Mouse (Mus musculus): Measurements from ENCODE around the gene H2afx. TPM values are rescaled to one million over a fixed set of nuclear protein-coding genes. Genes with fewer than 3 reads are reported as not detected.
"Not testable (repeated sequence)": the region's sequence is repeated elsewhere in the genome, so short reads cannot be mapped to it uniquely, and the experiment has no call there.

The H2afx gene
- polyA plus RNA-seq, 1 experiment: 347 TPM

GRCm38 (mm10) chr9:44332918-44333638, 1.4 kb upstream of the H2afx start:
- H3K36me3 ChIP-seq (ENCODE audit: control insufficient read depth, insufficient read depth): peaks cover 77% of the 10 kb centered on the region
- peaks cover 23% of the 10 kb centered on the region for H3K79me3 ChIP-seq (ENCODE audit: low read depth)
- no peaks in the 10 kb centered on the region for H3K27me3 ChIP-seq (ENCODE audit: control insufficient read depth, insufficient read depth, insufficient read length)
- no peak overlapping the region for H3ac ChIP-seq (ENCODE audit: control insufficient read depth, insufficient read length, low read depth)
- H3K4me3 ChIP-seq (ENCODE audit: insufficient read depth, poor library complexity, severe bottlenecking): no peak overlapping the region
- H3K79me2 ChIP-seq (ENCODE audit: control insufficient read depth, insufficient read depth): peaks cover 41% of the 10 kb centered on the region
- TF ChIP-seq MYOD1 (IDR thresholded peaks at IDR 0.05; ENCODE audit: control insufficient read depth, insufficient read length, low read depth): no peak
- TF ChIP-seq MYOG (IDR thresholded peaks at IDR 0.05; ENCODE audit: control insufficient read depth, extremely low read depth, insufficient read length): no peak
- no peak for TF ChIP-seq USF1 (IDR thresholded peaks at IDR 0.05; ENCODE audit: low read depth)
- no peak for TF ChIP-seq MAX (IDR thresholded peaks at IDR 0.05)
- no peak for TF ChIP-seq FOSL1 (IDR thresholded peaks at IDR 0.05; ENCODE audit: insufficient read depth, low read length, poor library complexity, severe bottlenecking)
- no peak for TF ChIP-seq CTCF (IDR thresholded peaks at IDR 0.05; ENCODE audit: control insufficient read depth, insufficient read depth, insufficient read length)
- no peak for TF ChIP-seq CEBPB (IDR thresholded peaks at IDR 0.05; ENCODE audit: low read depth)

DNA sequence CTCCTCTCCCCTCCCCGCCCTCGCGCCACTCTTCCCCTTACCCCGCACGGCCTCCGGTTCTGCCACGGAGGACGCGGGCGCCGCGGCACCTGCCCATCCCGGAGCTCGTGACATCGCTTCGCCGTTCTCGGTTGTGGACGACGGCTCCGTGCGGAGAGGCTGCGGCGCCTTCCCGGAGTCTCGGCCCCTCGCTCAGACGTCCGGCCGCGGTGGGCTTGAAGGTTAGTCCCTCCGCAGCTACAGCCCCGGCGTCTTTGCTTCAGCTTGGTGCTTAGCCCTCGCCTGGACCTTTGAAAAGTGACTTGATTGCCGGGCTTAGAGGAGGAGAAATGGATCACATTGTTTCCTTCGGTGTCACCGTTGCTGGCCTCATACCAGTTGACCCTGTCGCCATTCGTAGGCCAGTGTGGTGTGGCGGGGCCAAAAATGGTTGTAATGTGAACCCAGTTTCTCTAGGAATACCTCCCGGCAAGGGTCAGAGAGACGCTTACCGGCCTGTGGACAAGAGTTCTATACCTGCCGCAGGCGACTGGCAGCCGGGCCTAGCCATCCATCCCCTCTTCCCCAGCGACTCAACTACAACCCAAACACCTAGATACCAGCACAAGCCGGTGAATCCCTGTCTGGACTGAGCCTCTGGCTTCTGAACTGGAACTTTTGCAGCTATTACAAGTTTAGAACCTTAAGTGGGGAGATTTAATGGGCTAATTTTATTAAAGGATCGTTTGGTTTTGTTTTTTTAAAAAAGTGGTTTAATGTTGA, 1.0 kb downstream of the H2afx start:
- peak overlapping the region; percentile 86 for H3ac ChIP-seq (ENCODE audit: control insufficient read depth, insufficient read length, low read depth)
- TF ChIP-seq MYOD1 (IDR thresholded peaks at IDR 0.05; ENCODE audit: control insufficient read depth, insufficient read length, low read depth) (no peak), CTCF (IDR thresholded peaks at IDR 0.05; ENCODE audit: control insufficient read depth, insufficient read depth, insufficient read length) (no peak), USF1 (IDR thresholded peaks at IDR 0.05; ENCODE audit: low read depth) (no peak), MYOG (IDR thresholded peaks at IDR 0.05; ENCODE audit: control insufficient read depth, extremely low read depth, insufficient read length) (no peak), CEBPB (IDR thresholded peaks at IDR 0.05; ENCODE audit: low read depth) (no peak), MAX (IDR thresholded peaks at IDR 0.05) (no peak), FOSL1 (IDR thresholded peaks at IDR 0.05; ENCODE audit: insufficient read depth, low read length, poor library complexity, severe bottlenecking) (no peak)
- peaks cover 68% of the 10 kb centered on the region for H3K36me3 ChIP-seq (ENCODE audit: control insufficient read depth, insufficient read depth)
- peaks cover 34% of the 10 kb centered on the region for H3K79me2 ChIP-seq (ENCODE audit: control insufficient read depth, insufficient read depth)
- peaks cover 22% of the 10 kb centered on the region for H3K79me3 ChIP-seq (ENCODE audit: low read depth)
- H3K4me3 ChIP-seq (ENCODE audit: insufficient read depth, poor library complexity, severe bottlenecking): peak overlapping the region; percentile 86
- H3K27me3 ChIP-seq (ENCODE audit: control insufficient read depth, insufficient read depth, insufficient read length): no peaks in the 10 kb centered on the region

DNA sequence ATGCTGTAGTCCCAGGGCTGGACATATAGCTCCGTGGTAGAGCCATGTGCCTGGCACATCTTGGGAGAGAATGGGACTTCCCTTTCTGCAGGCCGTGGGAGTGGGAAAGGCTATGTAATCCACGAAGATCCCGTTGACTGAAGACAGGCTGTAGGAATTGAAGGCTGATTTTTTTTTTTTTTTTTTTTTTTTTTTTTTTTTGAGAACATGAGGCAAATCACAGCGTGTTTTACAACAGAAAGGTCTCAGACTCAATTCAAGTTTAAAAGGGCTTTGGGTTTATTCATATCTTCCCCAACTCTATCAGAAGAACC, 1.6 kb downstream of the H2afx start:
- peak overlapping the region; percentile 86 for H3K4me3 ChIP-seq (ENCODE audit: insufficient read depth, poor library complexity, severe bottlenecking)
- TF ChIP-seq MYOD1 (IDR thresholded peaks at IDR 0.05; ENCODE audit: control insufficient read depth, insufficient read length, low read depth) (no peak), CEBPB (IDR thresholded peaks at IDR 0.05; ENCODE audit: low read depth) (no peak), MYOG (IDR thresholded peaks at IDR 0.05; ENCODE audit: control insufficient read depth, extremely low read depth, insufficient read length) (no peak), USF1 (IDR thresholded peaks at IDR 0.05; ENCODE audit: low read depth) (no peak), CTCF (IDR thresholded peaks at IDR 0.05; ENCODE audit: control insufficient read depth, insufficient read depth, insufficient read length) (no peak), MAX (IDR thresholded peaks at IDR 0.05) (no peak), FOSL1 (IDR thresholded peaks at IDR 0.05; ENCODE audit: insufficient read depth, low read length, poor library complexity, severe bottlenecking) (no peak)
- H3ac ChIP-seq (ENCODE audit: control insufficient read depth, insufficient read length, low read depth): peak overlapping the region; percentile 86
- no peaks in the 10 kb centered on the region for H3K27me3 ChIP-seq (ENCODE audit: control insufficient read depth, insufficient read depth, insufficient read length)
- peaks cover 23% of the 10 kb centered on the region for H3K79me3 ChIP-seq (ENCODE audit: low read depth)
- H3K36me3 ChIP-seq (ENCODE audit: control insufficient read depth, insufficient read depth): peaks cover 66% of the 10 kb centered on the region
- peaks cover 34% of the 10 kb centered on the region for H3K79me2 ChIP-seq (ENCODE audit: control insufficient read depth, insufficient read depth)

- peaks cover 62% of the 10 kb centered on the region for H3K36me3 ChIP-seq (ENCODE audit: control insufficient read depth, insufficient read depth)
- H3ac ChIP-seq (ENCODE audit: control insufficient read depth, insufficient read length, low read depth); H3K27me3 ChIP-seq (ENCODE audit: control insufficient read depth, insufficient read depth, insufficient read length): not testable (repeated sequence)
- peaks cover 34% of the 10 kb centered on the region for H3K79me2 ChIP-seq (ENCODE audit: control insufficient read depth, insufficient read depth)
- H3K79me3 ChIP-seq (ENCODE audit: low read depth): peaks cover 23% of the 10 kb centered on the region
- peak overlapping the region; percentile 86 for H3K4me3 ChIP-seq (ENCODE audit: insufficient read depth, poor library complexity, severe bottlenecking)
Observed at GRCm38 (mm10) chr9:44336513-44336912, 2.0 kb downstream of the H2afx start.

GRCm38 (mm10) chr9:44336964-44337363, 2.5 kb downstream of the H2afx start:
- Histone ChIP-seq H3ac (ENCODE audit: control insufficient read depth, insufficient read length, low read depth) (peak overlapping the region; percentile 45), H3K4me3 (ENCODE audit: insufficient read depth, poor library complexity, severe bottlenecking) (peak overlapping the region; percentile 86), H3K79me3 (ENCODE audit: low read depth) (peaks cover 26% of the 10 kb centered on the region), H3K36me3 (ENCODE audit: control insufficient read depth, insufficient read depth) (peaks cover 58% of the 10 kb centered on the region), H3K27me3 (ENCODE audit: control insufficient read depth, insufficient read depth, insufficient read length) (no peaks in the 10 kb centered on the region), H3K79me2 (ENCODE audit: control insufficient read depth, insufficient read depth) (peaks cover 39% of the 10 kb centered on the region)
- TF ChIP-seq MYOG (IDR thresholded peaks at IDR 0.05; ENCODE audit: control insufficient read depth, extremely low read depth, insufficient read length) (no peak), FOSL1 (IDR thresholded peaks at IDR 0.05; ENCODE audit: insufficient read depth, low read length, poor library complexity, severe bottlenecking) (no peak), MAX (IDR thresholded peaks at IDR 0.05) (no peak), CEBPB (IDR thresholded peaks at IDR 0.05; ENCODE audit: low read depth) (no peak), USF1 (IDR thresholded peaks at IDR 0.05; ENCODE audit: low read depth) (no peak), CTCF (IDR thresholded peaks at IDR 0.05; ENCODE audit: control insufficient read depth, insufficient read depth, insufficient read length) (no peak), MYOD1 (IDR thresholded peaks at IDR 0.05; ENCODE audit: control insufficient read depth, insufficient read length, low read depth) (no peak)

Measured in C2C12 (cell line).